Mouse (Mus musculus): Measurements from ENCODE around the gene Gtf2a1l. TPM values are rescaled to one million over a fixed set of nuclear protein-coding genes. Genes with fewer than 3 reads are reported as not detected.

Gtf2a1l gene
- polyA plus RNA-seq, 1 experiment from 2014 or later = 0.91 TPM

GRCm38 (mm10) chr17:88666076-88666475, 2.4 kb upstream of the Gtf2a1l start:
- WGBS = 71% methylated on average over 2 of the region's 2 CpGs
- Histone ChIP-seq H3K4me3 (ENCODE audit: low read depth, low read length) (no peak overlapping the region), H3K4me1 (ENCODE audit: control insufficient read depth, insufficient read depth, low read length) (no peaks in the 10 kb centered on the region), H3K9ac (replicated peaks; ENCODE audit: low read depth, low read length) (no peak overlapping the region), H3K27me3 (ENCODE audit: control insufficient read depth, insufficient read depth, low read length) (no peaks in the 10 kb centered on the region), H3K36me3 (ENCODE audit: control insufficient read depth, insufficient read depth, low read length) (no peaks in the 10 kb centered on the region), H3K9me3 (ENCODE audit: control insufficient read depth, low read depth, low read length) (no peaks in the 10 kb centered on the region), H3K27ac (ENCODE audit: low read length) (no peak overlapping the region), H3K4me2 (replicated peaks; ENCODE audit: low read depth, low read length) (no peak overlapping the region)
- no peak for ATAC-seq (ENCODE audit: insufficient number of reproducible peaks, insufficient read depth, low FRiP score, low read depth)

- Histone ChIP-seq H3K27ac (ENCODE audit: low read length) (no peak overlapping the region), H3K36me3 (ENCODE audit: control insufficient read depth, insufficient read depth, low read length) (no peaks in the 10 kb centered on the region), H3K4me1 (ENCODE audit: control insufficient read depth, insufficient read depth, low read length) (no peaks in the 10 kb centered on the region), H3K9ac (replicated peaks; ENCODE audit: low read depth, low read length) (no peak overlapping the region), H3K4me3 (ENCODE audit: low read depth, low read length) (no peak overlapping the region), H3K4me2 (replicated peaks; ENCODE audit: low read depth, low read length) (no peak overlapping the region), H3K9me3 (ENCODE audit: control insufficient read depth, low read depth, low read length) (no peaks in the 10 kb centered on the region), H3K27me3 (ENCODE audit: control insufficient read depth, insufficient read depth, low read length) (no peaks in the 10 kb centered on the region)
- WGBS = 68% methylated on average over 2 of the region's 2 CpGs
- no peak for ATAC-seq (ENCODE audit: insufficient number of reproducible peaks, insufficient read depth, low FRiP score, low read depth)
Measured at GRCm38 (mm10) chr17:88669921-88670320, 1.5 kb downstream of the Gtf2a1l start.

- 36% methylated on average over 4 of the region's 4 CpGs for WGBS
- H3K9me3 ChIP-seq (ENCODE audit: control insufficient read depth, low read depth, low read length) = no peaks in the 10 kb centered on the region
- no peaks in the 10 kb centered on the region for H3K27me3 ChIP-seq (ENCODE audit: control insufficient read depth, insufficient read depth, low read length)
- H3K27ac ChIP-seq (ENCODE audit: low read length) = no peak overlapping the region
- no peak for ATAC-seq (ENCODE audit: insufficient number of reproducible peaks, insufficient read depth, low FRiP score, low read depth)
- H3K4me1 ChIP-seq (ENCODE audit: control insufficient read depth, insufficient read depth, low read length) = no peaks in the 10 kb centered on the region
- H3K4me2 ChIP-seq (replicated peaks; ENCODE audit: low read depth, low read length) = no peak overlapping the region
- H3K36me3 ChIP-seq (ENCODE audit: control insufficient read depth, insufficient read depth, low read length) = no peaks in the 10 kb centered on the region
- no peak overlapping the region for H3K9ac ChIP-seq (replicated peaks; ENCODE audit: low read depth, low read length)
- no peak overlapping the region for H3K4me3 ChIP-seq (ENCODE audit: low read depth, low read length)
Measured at GRCm38 (mm10) chr17:88670800-88671199, 2.3 kb downstream of the Gtf2a1l start.

- Histone ChIP-seq H3K9me3 (ENCODE audit: control insufficient read depth, low read depth, low read length) (no peaks in the 10 kb centered on the region), H3K27me3 (ENCODE audit: control insufficient read depth, insufficient read depth, low read length) (no peaks in the 10 kb centered on the region), H3K27ac (ENCODE audit: low read length) (no peak overlapping the region), H3K9ac (replicated peaks; ENCODE audit: low read depth, low read length) (no peak overlapping the region), H3K36me3 (ENCODE audit: control insufficient read depth, insufficient read depth, low read length) (no peaks in the 10 kb centered on the region), H3K4me2 (replicated peaks; ENCODE audit: low read depth, low read length) (no peak overlapping the region), H3K4me1 (ENCODE audit: control insufficient read depth, insufficient read depth, low read length) (no peaks in the 10 kb centered on the region), H3K4me3 (ENCODE audit: low read depth, low read length) (no peak overlapping the region)
- ATAC-seq (ENCODE audit: insufficient number of reproducible peaks, insufficient read depth, low FRiP score, low read depth) = no peak
- WGBS = 91% methylated on average over 23 of the region's 23 CpGs
Measured at GRCm38 (mm10) chr17:88675310-88676309, 7.2 kb downstream of the Gtf2a1l start.

- Histone ChIP-seq H3K27me3 (ENCODE audit: control insufficient read depth, insufficient read depth, low read length) (no peaks in the 10 kb centered on the region), H3K4me1 (ENCODE audit: control insufficient read depth, insufficient read depth, low read length) (no peaks in the 10 kb centered on the region), H3K4me2 (replicated peaks; ENCODE audit: low read depth, low read length) (no peak overlapping the region), H3K27ac (ENCODE audit: low read length) (no peak overlapping the region), H3K36me3 (ENCODE audit: control insufficient read depth, insufficient read depth, low read length) (no peaks in the 10 kb centered on the region), H3K4me3 (ENCODE audit: low read depth, low read length) (no peak overlapping the region), H3K9me3 (ENCODE audit: control insufficient read depth, low read depth, low read length) (no peaks in the 10 kb centered on the region), H3K9ac (replicated peaks; ENCODE audit: low read depth, low read length) (no peak overlapping the region)
- WGBS = 73% methylated on average over 11 of the region's 11 CpGs
- no peak for ATAC-seq (ENCODE audit: insufficient number of reproducible peaks, insufficient read depth, low FRiP score, low read depth)
Measured at GRCm38 (mm10) chr17:88688226-88688625, 19.8 kb downstream of the Gtf2a1l start.

GRCm38 (mm10) chr17:88696656-88697333, 28.3 kb downstream of the Gtf2a1l start:
- Histone ChIP-seq H3K4me2 (replicated peaks; ENCODE audit: low read depth, low read length) (no peak overlapping the region), H3K36me3 (ENCODE audit: control insufficient read depth, insufficient read depth, low read length) (no peaks in the 10 kb centered on the region), H3K27ac (ENCODE audit: low read length) (peak overlapping the region; percentile 68), H3K27me3 (ENCODE audit: control insufficient read depth, insufficient read depth, low read length) (no peaks in the 10 kb centered on the region), H3K9me3 (ENCODE audit: control insufficient read depth, low read depth, low read length) (no peaks in the 10 kb centered on the region), H3K9ac (replicated peaks; ENCODE audit: low read depth, low read length) (no peak overlapping the region), H3K4me1 (ENCODE audit: control insufficient read depth, insufficient read depth, low read length) (peaks cover 6% of the 10 kb centered on the region; the same call in 1 of the 2 replicates), H3K4me3 (ENCODE audit: low read depth, low read length) (no peak overlapping the region)
- WGBS = 42% methylated on average over 9 of the region's 9 CpGs
- ATAC-seq (ENCODE audit: insufficient number of reproducible peaks, insufficient read depth, low FRiP score, low read depth) = no peak

- no peak overlapping the region for H3K4me3 ChIP-seq (ENCODE audit: low read depth, low read length)
- H3K4me1 ChIP-seq (ENCODE audit: control insufficient read depth, insufficient read depth, low read length) = peaks cover 17% of the 10 kb centered on the region
- no peaks in the 10 kb centered on the region for H3K27me3 ChIP-seq (ENCODE audit: control insufficient read depth, insufficient read depth, low read length)
- H3K36me3 ChIP-seq (ENCODE audit: control insufficient read depth, insufficient read depth, low read length) = no peaks in the 10 kb centered on the region
- no peaks in the 10 kb centered on the region for H3K9me3 ChIP-seq (ENCODE audit: control insufficient read depth, low read depth, low read length)
- no peak for ATAC-seq (ENCODE audit: insufficient number of reproducible peaks, insufficient read depth, low FRiP score, low read depth)
- no peak overlapping the region for H3K4me2 ChIP-seq (replicated peaks; ENCODE audit: low read depth, low read length)
- H3K9ac ChIP-seq (replicated peaks; ENCODE audit: low read depth, low read length) = no peak overlapping the region
- H3K27ac ChIP-seq (ENCODE audit: low read length) = no peak overlapping the region
Measured at GRCm38 (mm10) chr17:88700901-88701300, 32.4 kb downstream of the Gtf2a1l start.

GRCm38 (mm10) chr17:88702345-88702744, 33.9 kb downstream of the Gtf2a1l start:
- H3K9me3 ChIP-seq (ENCODE audit: control insufficient read depth, low read depth, low read length) = no peaks in the 10 kb centered on the region
- H3K27ac ChIP-seq (ENCODE audit: low read length) = no peak overlapping the region
- peaks cover 12% of the 10 kb centered on the region for H3K4me1 ChIP-seq (ENCODE audit: control insufficient read depth, insufficient read depth, low read length)
- WGBS = 6% methylated on average over 6 of the region's 6 CpGs
- ATAC-seq (ENCODE audit: insufficient number of reproducible peaks, insufficient read depth, low FRiP score, low read depth) = no peak
- H3K36me3 ChIP-seq (ENCODE audit: control insufficient read depth, insufficient read depth, low read length) = no peaks in the 10 kb centered on the region
- H3K4me3 ChIP-seq (ENCODE audit: low read depth, low read length) = no peak overlapping the region
- no peaks in the 10 kb centered on the region for H3K27me3 ChIP-seq (ENCODE audit: control insufficient read depth, insufficient read depth, low read length)
- no peak overlapping the region for H3K9ac ChIP-seq (replicated peaks; ENCODE audit: low read depth, low read length)
- 0 out of 2 replicates have a peak overlapping the region, but pooled peaks have one; percentile 19 for H3K4me2 ChIP-seq (replicated peaks; ENCODE audit: low read depth, low read length)
